Mouse (Mus musculus): ENCODE results near the gene Scrn2.
A peak's percentile ranks its signal among the peaks of the same experiment; 100 is the strongest.

The Scrn2 gene

DNA sequence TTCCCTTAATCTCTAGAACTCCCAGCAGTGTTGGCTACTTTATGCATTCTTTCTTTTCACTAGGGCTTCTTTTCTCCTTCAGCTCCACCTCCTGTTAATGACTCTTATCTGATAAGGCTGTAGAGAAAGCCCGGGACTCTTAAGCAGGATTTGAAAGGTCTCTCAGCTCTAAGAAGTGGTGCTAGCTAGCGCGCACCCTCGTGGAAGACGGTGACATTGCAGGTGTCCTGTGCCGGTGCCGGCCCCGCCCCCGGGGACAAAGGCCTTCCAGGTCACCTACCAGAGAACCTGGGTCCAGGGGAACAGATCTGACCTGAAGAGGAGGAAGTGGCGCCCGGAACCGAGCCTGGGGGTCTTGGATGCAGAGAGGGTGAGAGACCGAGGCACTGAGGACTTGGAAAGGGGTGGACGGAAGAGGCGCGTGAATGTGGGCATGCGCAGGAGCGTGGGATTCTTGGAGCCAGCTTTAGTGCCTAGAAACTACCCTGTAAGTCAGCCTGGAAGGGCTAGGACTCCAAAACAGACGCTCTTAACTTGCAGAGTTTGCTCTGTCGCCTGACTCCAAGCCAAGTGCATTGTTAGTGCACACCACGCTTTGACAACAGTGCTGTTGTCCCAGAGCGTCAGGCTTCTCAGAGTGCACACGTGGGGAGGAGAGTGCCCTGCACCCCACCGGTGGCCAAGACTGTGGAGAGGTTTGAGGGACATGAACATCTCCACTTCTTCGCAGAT lies at the start of gene Scrn2:
Gene Scrn2, plus strand, starts transcription at position 253 of the 732 bp plus-strand sequence.
- peak; percentile 67 for DNase-seq

DNA sequence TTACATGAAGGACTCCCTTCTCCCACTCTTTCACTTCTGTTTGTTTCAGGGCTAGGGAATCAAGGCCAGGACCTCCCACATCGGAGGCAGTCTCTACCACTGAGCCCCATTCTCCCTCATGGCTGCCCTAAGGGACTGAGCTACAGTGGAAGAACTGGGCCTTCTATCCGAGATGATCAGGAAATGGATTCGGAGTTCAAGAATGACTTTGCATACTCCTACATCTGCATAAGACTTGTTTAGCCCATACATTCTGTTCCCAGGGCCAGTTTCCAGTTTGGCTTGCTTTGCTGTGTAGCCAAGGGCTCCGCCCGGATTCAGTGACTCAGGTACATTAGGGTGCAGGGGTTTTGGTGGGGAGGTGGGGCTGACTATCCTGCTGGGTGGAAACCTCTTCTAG lies 49.7 kb upstream of the Scrn2 start:
- no peak for DNase-seq

DNA sequence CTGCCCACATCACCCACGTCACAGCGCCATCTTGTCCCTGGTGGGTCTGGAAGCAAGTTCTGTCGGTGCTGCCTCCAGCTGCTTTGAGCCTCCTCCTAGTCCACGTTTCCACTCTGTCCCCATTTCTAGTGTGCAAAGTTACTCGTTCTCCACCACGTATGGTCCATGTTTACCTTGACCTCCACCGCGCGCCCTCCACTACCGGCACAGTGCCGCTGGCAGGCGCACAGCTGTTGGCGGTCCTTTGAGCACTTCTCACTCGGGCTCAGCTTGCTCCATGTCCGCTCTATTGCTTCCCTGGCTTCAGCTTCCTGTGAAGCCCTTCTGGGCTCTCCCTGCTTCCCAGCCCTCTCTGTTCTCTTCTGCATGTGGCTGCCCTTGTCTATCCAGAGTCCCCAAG lies 48.3 kb upstream of the Scrn2 start:
- no peak for DNase-seq

DNA sequence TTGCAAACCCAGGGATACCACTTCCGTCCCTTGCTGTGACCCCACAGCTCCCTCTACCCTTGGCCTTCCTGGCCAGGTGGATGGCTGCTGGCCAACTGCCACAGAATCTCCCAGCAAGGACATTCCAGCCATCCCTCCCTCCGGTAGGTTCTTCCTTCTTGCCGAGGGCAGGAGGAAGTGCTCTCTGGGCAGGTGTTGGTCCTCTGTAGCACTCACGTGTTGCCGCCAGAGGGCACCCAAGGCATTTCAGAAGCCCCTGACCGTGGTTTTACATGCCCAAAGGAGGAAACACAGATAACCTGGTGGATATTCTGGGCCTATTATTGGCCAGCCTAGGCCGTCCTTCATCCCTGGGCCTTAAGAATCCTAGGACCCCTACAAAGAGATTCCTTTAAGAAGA lies 47.4 kb upstream of the Scrn2 start:
- DNase-seq, result peak; percentile 81

DNA sequence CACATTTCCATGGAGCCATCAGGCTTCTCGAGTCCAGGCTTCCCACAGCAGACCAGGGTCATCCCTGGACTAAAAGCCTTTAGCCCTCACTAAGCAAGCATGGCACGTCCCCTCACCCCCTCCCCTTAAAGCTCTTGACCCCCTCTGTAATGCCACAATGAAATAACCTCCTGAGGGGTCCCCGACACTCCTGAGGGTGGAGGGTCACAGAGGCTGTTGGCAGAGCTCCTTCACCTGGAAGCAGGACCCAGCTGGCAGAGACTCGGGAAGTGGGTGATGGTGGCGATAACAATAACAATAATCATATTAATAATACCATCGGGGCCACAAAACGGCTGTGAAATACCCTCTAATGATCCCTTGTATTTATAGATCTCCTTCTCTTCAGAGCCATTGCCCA lies 46.9 kb upstream of the Scrn2 start, which contains the start of gene Sp2:
Gene Sp2, minus strand, starts transcription at position 101 of the 400 bp plus-strand sequence.
- DNase-seq, result no peak

DNA sequence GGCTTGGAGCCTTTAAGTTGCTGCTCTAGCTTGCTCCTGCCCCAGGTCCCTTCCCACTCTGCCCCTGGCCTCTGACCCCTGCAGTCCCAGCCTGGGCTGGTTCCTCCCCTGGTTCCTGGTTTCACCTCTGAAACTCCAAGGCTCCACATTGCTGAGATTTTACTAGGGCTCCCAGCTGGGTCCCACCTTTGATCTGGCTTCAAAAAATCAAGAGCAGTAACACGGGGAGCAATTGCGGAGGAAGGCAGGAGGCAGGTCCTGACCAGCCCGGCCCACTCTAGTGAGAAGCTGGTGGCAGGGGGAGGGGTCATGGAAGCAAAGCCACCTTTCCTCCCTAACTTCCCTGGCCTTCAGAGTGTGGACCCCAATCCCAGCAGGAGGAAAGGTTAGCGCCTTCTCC lies 44.8 kb upstream of the Scrn2 start:
- DNase-seq, result no peak

DNA sequence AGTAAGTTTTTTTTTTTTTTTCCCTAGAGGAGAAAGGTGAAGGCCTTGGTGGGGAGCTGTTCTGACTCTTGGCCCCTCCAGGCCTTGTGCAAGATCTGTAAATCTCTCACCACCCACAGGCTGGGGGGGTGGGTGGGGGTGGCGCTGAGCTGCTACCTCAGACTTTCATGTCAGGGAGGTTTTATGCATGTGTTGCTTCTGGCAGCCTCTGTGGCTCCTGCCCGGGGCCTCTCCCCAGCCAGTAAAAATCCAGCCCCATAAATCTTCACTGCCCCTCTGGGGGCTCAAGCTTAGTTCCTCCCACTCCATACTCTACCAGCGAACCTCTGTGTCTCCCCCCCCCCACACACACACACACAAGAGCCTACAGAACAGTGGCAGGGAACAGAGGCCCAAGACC lies 43.3 kb upstream of the Scrn2 start:
- DNase-seq, result no peak

DNA sequence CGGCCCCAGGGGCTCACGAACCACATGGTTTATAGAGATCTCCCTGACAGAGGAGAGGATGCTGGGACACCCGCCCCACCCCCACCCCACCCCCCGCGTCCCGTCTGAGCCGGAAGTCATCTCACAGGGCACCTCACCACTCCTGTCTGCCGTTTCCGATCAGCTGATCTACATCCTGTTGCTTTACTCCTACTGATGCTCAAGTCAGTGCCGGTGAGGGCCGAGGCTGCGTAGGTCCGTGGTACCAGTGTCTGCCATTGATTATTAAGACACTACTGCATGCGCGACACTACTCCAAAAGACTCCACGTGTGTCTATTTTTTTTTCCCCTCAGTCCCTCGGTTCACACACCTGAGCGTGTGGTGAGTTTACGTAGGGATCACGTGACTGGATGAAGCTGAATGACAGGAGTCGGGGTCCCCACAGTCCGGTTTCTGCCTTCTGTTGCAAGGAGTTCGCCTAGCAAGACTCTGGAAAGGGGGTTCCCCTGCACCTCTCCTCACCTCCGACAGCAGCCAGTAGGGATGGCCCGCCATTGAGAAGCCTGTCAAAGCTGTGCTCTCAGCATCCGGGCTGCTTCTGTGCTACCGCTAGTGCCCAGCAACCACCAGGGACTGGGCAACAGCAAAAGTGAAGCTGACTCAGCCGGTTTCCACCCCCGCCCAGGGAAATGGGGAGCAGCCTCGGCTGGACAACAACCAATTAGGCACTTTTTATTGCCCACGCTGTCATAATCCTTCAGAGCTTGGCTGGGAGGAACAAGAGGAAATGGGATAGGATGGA lies 41.7 kb upstream of the Scrn2 start:
- no peak for DNase-seq

DNA sequence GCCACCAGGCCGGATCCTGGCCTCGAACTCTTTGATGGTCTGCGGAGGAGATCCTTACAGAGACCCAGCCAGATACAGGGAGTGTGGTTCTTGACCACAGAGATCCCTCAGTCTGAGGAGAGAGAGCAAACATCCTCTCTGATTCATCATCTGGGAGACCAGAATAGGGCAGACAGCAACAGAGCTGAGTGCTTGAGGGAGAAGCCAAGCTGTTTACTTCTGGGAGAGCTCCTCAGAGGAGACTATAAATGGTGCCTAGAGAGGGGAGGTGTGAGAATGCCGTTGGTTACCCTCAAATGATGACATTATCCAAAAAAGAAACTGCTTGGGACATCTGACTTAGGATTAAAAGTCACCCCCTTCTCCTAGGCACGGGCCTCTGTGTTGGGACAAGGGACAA lies 38.2 kb upstream of the Scrn2 start:
- DNase-seq, result no peak

DNA sequence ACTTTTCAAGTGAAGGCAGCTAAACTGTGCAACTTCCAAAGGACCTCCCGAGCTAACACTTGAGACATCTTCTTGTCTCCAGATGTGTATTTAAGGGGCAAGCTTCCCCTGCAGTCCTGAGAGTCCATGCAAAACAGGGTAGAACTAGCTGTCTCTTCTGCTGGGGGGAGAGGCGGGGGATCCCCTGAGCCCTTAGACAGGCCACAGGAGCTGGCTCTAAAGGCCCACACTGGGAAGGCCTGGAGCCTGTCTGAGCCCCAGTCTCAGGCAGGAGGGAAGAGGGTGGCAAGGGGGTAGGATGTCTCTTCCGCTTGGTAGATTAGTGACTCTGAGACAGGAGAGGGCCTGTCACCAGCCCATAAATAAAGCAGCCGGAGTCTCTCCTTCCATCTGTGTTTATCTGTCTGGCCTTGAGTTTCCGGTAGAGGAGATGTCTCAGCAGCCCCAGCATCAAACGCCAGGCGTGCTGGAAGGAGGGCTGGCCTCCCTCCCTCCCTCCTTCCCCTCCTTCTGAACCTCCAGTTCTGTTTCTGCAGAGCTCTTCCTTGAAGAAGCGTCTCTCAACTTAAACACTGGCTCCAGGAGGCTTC lies 36.9 kb upstream of the Scrn2 start:
- DNase-seq, result no peak

DNA sequence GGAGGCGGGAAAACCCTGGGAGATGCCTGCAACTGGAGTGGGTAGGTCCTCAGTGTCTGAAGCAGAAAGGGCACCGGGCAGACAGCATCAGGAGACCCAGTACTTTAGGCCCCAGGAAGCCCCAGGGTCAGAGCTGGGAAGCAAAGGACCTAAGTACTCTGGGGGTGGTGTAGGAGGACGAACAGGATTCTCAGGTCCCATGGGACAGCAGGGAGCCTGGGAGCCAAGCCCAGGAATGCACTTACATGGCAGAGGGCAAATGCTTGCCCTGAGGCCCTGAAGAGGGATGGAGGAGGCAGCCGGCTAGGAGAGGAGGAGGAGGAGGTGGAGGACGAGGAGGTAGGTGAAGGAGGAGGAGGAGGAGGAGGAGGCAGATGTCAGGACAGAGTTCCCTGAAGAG lies 34.7 kb upstream of the Scrn2 start:
- no peak for DNase-seq

DNA sequence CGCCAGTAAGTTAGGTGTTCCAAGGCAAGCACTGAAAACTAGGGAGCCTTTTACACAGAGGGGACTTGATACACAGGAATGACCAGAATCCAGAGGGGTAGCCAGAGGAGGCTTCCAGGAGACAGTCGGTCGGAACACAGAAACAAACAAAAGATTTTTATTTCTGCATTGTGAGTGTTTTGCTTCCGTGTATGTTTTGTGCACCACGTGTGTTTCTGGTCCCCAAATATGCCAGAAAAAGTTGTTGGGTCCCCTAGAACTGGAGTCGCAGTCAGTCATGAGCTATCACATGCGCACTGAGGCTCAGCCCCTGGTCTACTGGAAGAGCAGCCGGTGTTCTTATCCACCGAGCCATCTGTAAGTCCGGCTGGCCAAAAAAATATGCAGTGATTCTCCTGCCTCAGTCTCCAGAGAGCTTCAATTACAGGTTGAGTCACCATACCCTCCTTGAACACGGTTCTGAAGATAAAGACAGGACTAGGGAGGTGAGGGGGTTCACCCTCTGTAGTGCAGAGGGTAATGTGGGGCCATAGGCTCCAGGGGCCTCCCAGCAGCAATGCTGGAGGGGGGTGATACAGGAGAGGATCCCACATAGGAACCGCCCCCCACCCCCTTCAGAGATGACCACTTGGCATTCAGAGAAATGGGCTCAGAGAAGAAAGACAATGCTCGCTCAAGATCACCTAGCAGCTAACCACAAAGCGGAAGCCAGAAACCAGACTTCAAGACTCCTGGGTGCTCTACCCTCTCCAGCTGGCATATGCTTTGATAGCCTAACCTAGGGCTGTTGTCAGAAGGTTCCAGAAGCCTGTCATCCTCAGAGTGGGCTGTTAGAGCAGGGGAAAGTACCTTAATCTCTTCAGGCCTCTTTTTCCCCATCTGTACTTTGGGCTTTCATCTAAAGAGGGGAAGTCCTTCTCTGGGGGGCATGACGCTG lies 33.6 kb upstream of the Scrn2 start:
- no peak for DNase-seq

DNA sequence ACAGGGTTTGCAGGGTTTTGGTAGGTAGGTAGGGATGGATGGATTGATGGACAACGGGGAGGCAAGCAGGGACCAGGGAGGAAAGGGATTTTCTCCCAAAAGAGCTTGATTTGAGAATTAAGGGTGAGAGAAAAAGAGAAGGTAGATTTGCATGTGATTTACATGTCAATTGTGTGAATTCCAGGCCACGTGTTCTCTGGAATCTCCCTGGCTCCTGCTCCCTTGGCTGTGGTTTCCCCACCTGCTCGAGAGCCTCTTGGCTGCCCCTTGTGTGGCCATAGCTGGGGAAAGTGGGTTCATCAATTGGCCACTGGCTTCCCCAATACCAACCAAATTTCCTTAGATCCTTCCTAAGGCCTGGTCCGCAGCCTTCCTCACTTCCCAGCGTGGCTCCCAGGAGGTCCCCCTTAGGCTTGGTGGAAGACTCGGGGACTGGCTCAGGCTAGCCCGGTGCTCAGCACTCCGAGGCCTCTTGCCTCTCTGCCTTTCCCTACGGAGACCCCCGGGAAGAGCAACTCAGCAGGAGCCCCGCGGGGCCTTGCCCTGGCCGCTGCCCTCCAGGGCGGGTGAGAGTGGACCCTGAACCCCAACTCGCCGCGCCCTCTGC lies 32.9 kb upstream of the Scrn2 start:
- no peak for DNase-seq

DNA sequence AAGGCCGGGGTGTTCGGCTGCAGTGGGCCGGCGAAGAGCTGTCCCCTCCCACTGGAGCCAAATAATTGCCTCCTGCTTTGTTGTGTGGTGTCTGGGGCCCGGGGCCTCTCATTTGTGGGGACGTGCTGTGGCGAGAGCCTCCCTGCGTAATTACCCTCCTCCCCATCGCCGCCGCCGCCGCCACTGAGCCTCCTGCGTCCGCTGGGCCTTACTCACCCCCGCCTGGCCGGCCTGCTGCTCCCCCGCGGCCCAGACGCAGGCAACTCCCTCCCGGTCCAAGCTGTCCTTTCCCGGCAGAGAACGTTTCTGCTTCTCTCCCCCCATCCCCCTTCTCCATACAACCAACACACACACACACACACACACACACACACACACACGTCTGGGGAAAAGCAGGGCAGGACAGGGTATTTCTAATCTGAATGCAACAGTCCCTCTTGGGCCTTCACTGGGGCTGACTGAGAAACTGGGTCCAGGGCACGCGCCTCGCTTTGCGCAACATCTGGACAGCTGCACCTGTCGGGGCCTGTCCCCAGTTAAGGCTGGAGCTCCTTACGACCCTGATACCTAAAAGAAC lies 32.3 kb upstream of the Scrn2 start:
- peak; percentile 37 for DNase-seq

DNA sequence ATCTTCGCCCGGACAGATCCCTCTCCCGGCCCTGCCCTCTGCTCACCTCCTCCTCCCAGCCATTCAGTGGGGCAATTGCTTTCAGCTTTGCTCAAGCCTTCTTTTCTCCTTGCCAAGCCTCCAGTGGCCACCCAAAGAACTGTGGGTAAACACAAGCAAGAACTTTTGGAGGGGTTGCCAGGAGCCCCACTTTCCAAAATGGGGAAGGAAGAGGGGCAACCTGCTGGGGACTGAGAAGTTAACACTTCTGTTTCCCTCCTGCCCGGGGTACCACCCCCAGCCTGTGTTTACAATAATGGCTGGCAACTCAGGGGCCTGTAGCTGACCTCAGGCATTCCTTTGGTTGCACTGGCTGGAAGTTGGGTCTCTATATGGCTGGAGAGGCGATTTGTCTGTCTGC lies 26.6 kb upstream of the Scrn2 start:
- DNase-seq, result no peak

DNA sequence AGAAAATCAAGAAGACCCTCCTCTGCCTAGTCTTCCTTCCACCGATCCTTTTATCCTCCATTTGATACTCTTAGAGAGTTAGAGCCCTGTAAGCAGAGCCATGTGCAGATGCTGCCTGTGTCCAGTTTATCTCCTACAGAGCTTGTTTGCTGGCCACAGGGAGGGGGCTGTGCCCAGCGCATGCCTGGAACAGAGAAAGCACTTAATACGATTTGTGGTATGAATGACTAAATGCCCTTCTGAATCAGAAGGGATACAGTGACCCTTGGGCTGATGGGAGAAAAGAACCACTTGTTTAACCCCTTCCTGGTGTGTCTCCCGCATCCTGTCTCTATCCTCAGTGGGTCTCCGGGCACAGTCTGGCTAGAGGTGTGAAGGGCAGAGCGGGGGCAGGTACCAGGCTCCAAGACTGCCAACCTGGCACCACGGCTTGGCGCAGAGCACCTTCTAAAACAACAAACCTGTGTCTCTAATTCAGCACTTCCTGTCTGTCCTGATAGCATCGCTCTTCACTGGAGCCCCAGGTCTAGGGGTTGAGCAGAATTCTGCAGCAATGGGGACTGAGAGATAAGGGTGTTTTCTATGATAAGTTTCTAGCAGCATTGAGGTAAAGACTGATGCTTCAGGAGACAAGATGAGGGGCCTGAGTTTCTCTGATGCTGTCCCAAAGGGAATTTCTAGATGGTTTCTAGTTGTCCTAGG lies 22.5 kb upstream of the Scrn2 start:
- DNase-seq, result no peak

DNA sequence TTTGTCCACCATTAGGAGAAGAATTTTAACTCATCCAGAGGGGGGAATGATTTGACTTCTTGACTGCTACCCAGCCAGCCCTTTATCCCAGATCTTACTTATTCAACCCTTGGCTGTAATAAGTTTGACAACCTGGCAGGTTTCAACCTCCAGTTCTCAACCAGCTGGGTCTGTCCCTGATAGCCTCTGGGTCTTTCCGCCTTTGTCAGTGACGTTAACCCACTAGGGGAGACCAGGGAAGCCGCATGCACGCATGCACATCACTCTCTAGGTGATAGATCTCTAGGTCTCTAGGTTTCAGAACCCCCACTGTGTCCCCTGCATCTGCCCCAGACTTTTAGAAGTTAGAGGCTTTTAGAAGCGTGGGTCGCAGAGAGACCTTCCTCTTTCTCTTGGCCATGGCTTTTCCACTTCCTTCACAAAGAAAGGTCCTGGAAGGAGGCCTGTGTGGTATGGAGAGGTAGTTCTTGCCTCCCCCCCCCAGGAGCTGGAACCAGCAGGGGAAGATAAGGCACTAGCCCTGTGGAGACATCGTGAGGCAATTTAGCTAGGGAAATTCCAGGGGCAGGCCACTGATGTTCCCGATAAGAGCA lies 20.4 kb upstream of the Scrn2 start:
- DNase-seq, result no peak

DNA sequence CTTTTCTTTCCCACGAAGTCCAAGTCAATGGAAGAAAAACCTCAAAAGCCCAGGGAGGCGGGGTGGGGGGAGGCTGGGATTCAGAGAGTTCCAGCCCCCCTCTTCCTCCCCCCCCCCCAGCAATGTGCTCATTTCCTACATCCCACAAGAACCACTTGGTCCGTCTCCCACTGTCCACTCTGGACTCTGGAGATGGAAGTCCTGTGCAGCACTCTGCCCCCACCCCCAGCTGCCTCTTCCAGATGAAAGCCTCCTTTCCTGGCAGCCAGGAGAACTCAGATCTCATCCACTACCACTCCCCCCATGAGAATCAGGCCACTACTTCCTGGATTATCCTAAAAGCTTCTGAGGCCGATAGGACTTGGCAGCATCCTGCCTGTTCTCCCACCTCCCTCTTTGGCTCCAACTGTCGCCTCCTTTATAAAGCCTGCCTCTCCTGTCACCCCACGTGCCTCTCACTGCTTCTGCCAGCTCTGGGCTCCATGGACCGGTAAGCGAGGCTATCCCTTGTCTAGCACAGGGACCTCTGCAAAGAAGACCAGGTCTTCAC lies 16.5 kb upstream of the Scrn2 start, which contains the start of gene Sp6:
Gene Sp6, plus strand, starts transcription at position 274 of the 550 bp plus-strand sequence.
- no peak for DNase-seq

DNA sequence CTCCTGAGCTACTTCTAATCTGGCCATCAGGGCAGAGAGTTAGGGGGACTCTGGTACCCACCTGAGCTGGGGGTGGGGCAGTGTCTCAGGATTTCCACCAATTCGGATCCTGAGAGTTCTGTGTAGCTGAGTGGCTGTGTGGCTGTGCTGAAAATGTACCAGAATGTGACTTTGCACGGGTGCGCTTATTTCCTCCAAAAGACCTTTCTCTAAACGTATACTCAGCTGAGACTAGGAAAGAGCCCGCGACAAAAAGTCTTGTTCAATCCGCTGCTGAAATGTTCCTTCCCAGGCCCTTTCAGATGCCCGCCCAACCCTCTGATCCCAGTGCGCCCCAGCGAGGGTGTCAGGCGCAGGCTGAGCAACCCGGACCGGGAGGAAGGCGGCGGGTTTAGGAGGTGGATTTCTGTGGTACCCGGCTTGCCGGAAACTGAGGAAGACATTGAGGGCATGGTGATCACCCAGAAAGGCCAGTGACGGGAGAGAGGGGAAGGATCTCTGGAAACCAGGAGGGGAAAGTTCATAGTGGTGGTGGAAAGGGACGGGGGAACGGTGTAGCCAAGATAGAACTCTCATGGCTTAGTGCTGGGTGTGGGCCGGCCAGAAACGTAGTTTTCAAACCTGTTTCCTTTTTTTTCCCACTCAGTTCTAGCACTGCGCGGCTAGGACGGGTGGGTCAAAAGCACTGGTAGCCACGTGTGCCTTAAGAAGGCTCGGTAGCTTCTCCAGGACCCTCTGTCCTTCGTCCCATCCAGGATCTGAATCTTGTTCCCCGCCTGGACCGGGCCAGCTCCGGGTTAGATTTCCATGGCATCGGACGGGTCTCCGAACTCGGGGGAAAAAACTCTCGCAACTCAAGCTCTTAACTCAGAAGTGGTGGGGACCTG lies 11.8 kb upstream of the Scrn2 start:
- DNase-seq, result no peak
